Comparison of ENCODE assay signal across 8 mouse cellular contexts in the genomic region with DNA sequence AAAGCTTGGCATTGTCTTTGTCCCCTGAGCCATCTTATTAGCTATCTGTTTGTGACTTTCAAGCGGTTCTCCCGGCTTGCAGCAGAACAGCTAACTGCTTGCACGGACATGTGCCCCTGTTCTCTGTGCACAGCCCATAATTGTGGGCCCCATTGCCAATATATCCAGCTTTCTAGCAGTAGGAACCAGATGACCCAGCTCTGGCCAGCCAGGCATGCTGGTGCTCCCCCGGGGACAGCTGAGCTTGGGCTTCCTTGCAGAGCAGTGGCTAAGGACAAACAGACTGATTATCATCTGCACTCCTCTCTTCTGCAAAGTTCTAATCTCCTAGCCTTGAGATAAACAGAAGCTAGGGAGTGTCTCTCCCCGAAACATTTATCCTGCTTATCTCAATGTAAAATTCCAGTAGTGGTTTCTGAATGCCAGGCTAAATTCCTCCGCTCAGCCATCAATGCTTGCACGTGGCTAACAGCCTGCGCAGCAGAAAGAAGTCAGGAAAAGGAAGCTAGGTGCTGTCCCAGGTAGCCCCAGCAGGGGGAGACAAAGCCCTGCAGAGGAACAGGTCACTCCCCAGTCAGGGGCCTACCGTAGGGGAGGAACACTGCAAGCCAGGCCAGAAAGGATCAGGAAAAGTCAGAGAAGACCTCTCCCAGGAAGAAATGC. TPM values are rescaled to one million over a fixed set of nuclear protein-coding genes. Genes with fewer than 3 reads are reported as not detected.
A peak's percentile ranks its signal among the peaks of the same experiment; 100 is the strongest.
DNase-seq lines count a peak whose midpoint lies in the region.

No protein-coding gene starts in this region.

- DNase-seq in WW6 (ENCODE audit: low read depth, low spot score), result peak; percentile 43
- peak; percentile 98 to 99 for DNase-seq in cerebellum, postnatal 4 days (ENCODE audit: low spot score in 2 of 2)
- peak; percentile 82 to 85 for DNase-seq in gastrocnemius, adult 8-10 months (ENCODE audit: low spot score in 2 of 2)
- DNase-seq in hindlimb bud, embryonic 11.5 days (ENCODE audit: extremely low spot score, low read depth, low spot score), result peak; percentile 86
- DNase-seq in left cerebral cortex, adult 8-10 months (ENCODE audit: low spot score in 2 of 2), result peak; percentile 76 to 99
- peak; percentile 95 for DNase-seq in mesoderm, embryonic 11.5 days (ENCODE audit: low read depth, low spot score)
- DNase-seq in right cerebral cortex, postnatal 25 days, result peak; percentile 92
- DNase-seq in urinary bladder, postnatal 4 days (ENCODE audit: low spot score in 2 of 2), result peak; percentile 90 to 98

RNA-seq across cellular contexts. Expression of a gene that starts 3.6 kb away (rescaled TPM):
- total RNA-seq in gastrocnemius, adult 8-10 months (2022), result not detected
- under 1 TPM in 1 of 4 experiments, not detected in 3; 0.59 TPM for total RNA-seq in left cerebral cortex, adult 8-10 months (2022)

RNA-seq across cellular contexts. Expression of a gene that starts 20.1 kb away (rescaled TPM):
- not detected for total RNA-seq in gastrocnemius, adult 8-10 months (2022)
- total RNA-seq in left cerebral cortex, adult 8-10 months (2022), result not detected

RNA-seq across cellular contexts. Expression of a gene that starts 25.5 kb away (rescaled TPM):
- 100 to 1,000 TPM; 104 to 126 (median 123) TPM for total RNA-seq in gastrocnemius, adult 8-10 months (2022)
- 10 to 100 TPM; 56.4 to 65.5 (median 60.6) TPM for total RNA-seq in left cerebral cortex, adult 8-10 months (2022)

RNA-seq across cellular contexts. Expression of a gene that starts 58.2 kb away (rescaled TPM):
- total RNA-seq in gastrocnemius, adult 8-10 months (2022), result under 1 TPM; 0.27 to 0.54 (median 0.31) TPM
- total RNA-seq in left cerebral cortex, adult 8-10 months (2022), result 1 to 10 TPM; 1.8 to 4.0 (median 2.7) TPM

Comparison
In these comparisons a context has a peak if more than half of its experiments do, and no peak if none do; other contexts are left out.
1. Peak in every context shown above with its lines: DNase-seq.
2. DNase-seq: peak in every context shown above with its lines; median percentile 98 in cerebellum, postnatal 4 days; 95 in mesoderm, embryonic 11.5 days; 94 in urinary bladder, postnatal 4 days; 92 in right cerebral cortex, postnatal 25 days; 88 in left cerebral cortex, adult 8-10 months; 86 in hindlimb bud, embryonic 11.5 days; 84 in gastrocnemius, adult 8-10 months; 43 in WW6.